Mouse (Mus musculus) adrenal gland, postnatal 10 days (tissue): ENCODE results near the gene Olfr195. TPM values are rescaled to one million over a fixed set of nuclear protein-coding genes. Genes with fewer than 3 reads are reported as not detected.

Experiments
- DNase-seq: peaks from one replicate; pipeline ENCODE4 v3.0.0; 2021; ENCODE audit warnings: mixed read lengths
- long read RNA-seq, 2 experiments: library from polyadenylated mRNA; stranded (forward); transcript quantifications; one replicate each; pipeline ENCODE4 v2.0.0; 2021
- total RNA-seq, 2 experiments: library from RNA; stranded (reverse); gene quantifications; 2 replicates each; pipeline ENCODE4 v1.2.3; 2021

The Olfr195 gene
- not detected for total RNA-seq
- long read RNA-seq, experiment 1: 0 reads
- long read RNA-seq, experiment 2: 0 reads

GRCm38 (mm10) chr16:59146746-59147145 lies at the start of gene Olfr195:
TSS of gene Olfr195 (plus strand) at chr16:59147046.
- no peak for DNase-seq

- DNase-seq: no peak
These were observed 41.5 kb upstream of the Olfr195 start for GRCm38 (mm10) chr16:59105312-59105711.

GRCm38 (mm10) chr16:59108522-59108921 lies 38.3 kb upstream of the Olfr195 start:
- DNase-seq: peak; percentile 12

GRCm38 (mm10) chr16:59111781-59112180 lies 35.1 kb upstream of the Olfr195 start, which contains the start of gene Olfr193:
TSS of gene Olfr193 (minus strand) at chr16:59111881.
- no peak for DNase-seq

- no peak for DNase-seq
These were observed 25.9 kb upstream of the Olfr195 start, which contains the start of gene Olfr194 for GRCm38 (mm10) chr16:59120969-59121368. TSS of gene Olfr194 (minus strand) at chr16:59121069.

- DNase-seq: no peak
These were observed 16.1 kb upstream of the Olfr195 start for GRCm38 (mm10) chr16:59130740-59131139.

GRCm38 (mm10) chr16:59141105-59141504 lies 5.7 kb upstream of the Olfr195 start:
- no peak for DNase-seq

- DNase-seq: no peak
These were observed 5.2 kb downstream of the Olfr195 start for GRCm38 (mm10) chr16:59151996-59152395.

GRCm38 (mm10) chr16:59170354-59170753 lies 23.5 kb downstream of the Olfr195 start, which contains the start of gene Olfr196:
TSS of gene Olfr196 (minus strand) at chr16:59170454.
- no peak for DNase-seq

Other genes starting within 250 kb of the Olfr195 start
- gene Olfr181, start 218.3 kb upstream of the Olfr195 start, total RNA-seq: not detected
- not detected for gene Olfr180, start 217.7 kb upstream of the Olfr195 start, total RNA-seq
- gene Olfr183, start 151.7 kb upstream of the Olfr195 start, total RNA-seq: not detected
- gene Olfr186, start 116.8 kb upstream of the Olfr195 start, total RNA-seq: not detected
- gene Olfr187, start 107.3 kb upstream of the Olfr195 start, total RNA-seq: not detected
- gene Olfr190, start 69.0 kb upstream of the Olfr195 start, total RNA-seq: not detected
- not detected for gene Olfr191, start 57.2 kb upstream of the Olfr195 start, total RNA-seq
- not detected for gene Olfr193, start 35.2 kb upstream of the Olfr195 start, total RNA-seq
- gene Olfr194, start 26.0 kb upstream of the Olfr195 start, total RNA-seq: not detected
- gene Olfr196, start 23.4 kb downstream of the Olfr195 start, total RNA-seq: not detected
- gene Olfr198, start 56.5 kb downstream of the Olfr195 start, total RNA-seq: not detected
- not detected for gene Olfr199, start 72.7 kb downstream of the Olfr195 start, total RNA-seq
- gene Olfr201, start 125.6 kb downstream of the Olfr195 start, total RNA-seq: not detected
- gene Olfr202, start 139.7 kb downstream of the Olfr195 start, total RNA-seq: not detected
- gene Olfr203, start 151.8 kb downstream of the Olfr195 start, total RNA-seq: not detected
- not detected for gene Olfr204, start 171.2 kb downstream of the Olfr195 start, total RNA-seq
- not detected for gene Olfr205, start 184.1 kb downstream of the Olfr195 start, total RNA-seq
- gene Olfr206, start 202.2 kb downstream of the Olfr195 start, total RNA-seq: not detected
- not detected for gene Olfr209, start 216.9 kb downstream of the Olfr195 start, total RNA-seq